Mouse (Mus musculus) embryonic facial prominence, embryonic 14.5 days (tissue): ENCODE measurements at regions not wholly inside any gene's neighbourhood (a gene's known extent, or its start where the extent isn't known, plus 50 kb on each side); places are given as distances from the start of the nearest gene placed in this dataset.

ENCODE experiments used
- ATAC-seq: fragments of 200-750 bp; cut with Nextera tagmentation; 2 replicates; pipeline ENCODE4 v1.8.0; 2017; ENCODE audit warnings: low read depth, moderate number of reproducible peaks, moderate TSS enrichment
- DNase-seq: peaks from one replicate; pipeline ENCODE4 v3.0.0-alpha.2; 2015; ENCODE audit warnings: low spot score
- H3K27ac ChIP-seq: fragments of 300-500 bp; sonication (generic); replicated peaks from 2 replicates; pipeline ENCODE4 v1.5.1; 2014; ENCODE audit warnings: low read depth, mild to moderate bottlenecking, low read length, moderate library complexity
- H3K27me3 ChIP-seq: fragments of 300-500 bp; sonication (generic); replicated peaks from 2 replicates; pipeline ENCODE4 v1.6.1; 2014; ENCODE audit warnings: low read length; ENCODE audit not compliant: control insufficient read depth, insufficient read depth
- H3K36me3 ChIP-seq: fragments of 300-500 bp; sonication (generic); 2 replicates; pipeline ENCODE4 v1.6.1; 2014; ENCODE audit warnings: low read length, mixed read lengths; ENCODE audit not compliant: control insufficient read depth, insufficient read depth
- H3K4me1 ChIP-seq: fragments of 300-500 bp; sonication (generic); 2 replicates; pipeline ENCODE4 v1.6.1; 2014; ENCODE audit warnings: antibody characterized with exemption, low read length; ENCODE audit not compliant: control insufficient read depth, insufficient read depth
- H3K4me2 ChIP-seq: fragments of 300-500 bp; sonication (generic); 2 replicates; pipeline ENCODE4 v1.6.1; 2014; ENCODE audit warnings: low read depth, mild to moderate bottlenecking, low read length, moderate library complexity, mixed read lengths
- H3K4me3 ChIP-seq: fragments of 300-500 bp; sonication (generic); 2 replicates; pipeline ENCODE4 v1.5.1; 2014; ENCODE audit warnings: low read depth, mild to moderate bottlenecking, low read length
- H3K9ac ChIP-seq: fragments of 300-500 bp; sonication (generic); 2 replicates; pipeline ENCODE4 v1.6.1; 2014; ENCODE audit warnings: low read depth, mild to moderate bottlenecking, low read length, moderate library complexity, mixed read lengths
- H3K9me3 ChIP-seq: fragments of 300-500 bp; sonication (generic); 2 replicates; pipeline ENCODE4 v1.6.1; 2016; ENCODE audit warnings: low read length; ENCODE audit not compliant: control insufficient read depth
- WGBS: fragments of 180-500 bp; shearing (Covaris S2); extraction: QIAGEN DNeasy Blood & Tissue Kit; methylation state at CpG from one replicate; pipeline ENCODE4 v1.1.7; 2014; 5-methylcytosine and 5-hydroxymethylcytosine counted together

DNA sequence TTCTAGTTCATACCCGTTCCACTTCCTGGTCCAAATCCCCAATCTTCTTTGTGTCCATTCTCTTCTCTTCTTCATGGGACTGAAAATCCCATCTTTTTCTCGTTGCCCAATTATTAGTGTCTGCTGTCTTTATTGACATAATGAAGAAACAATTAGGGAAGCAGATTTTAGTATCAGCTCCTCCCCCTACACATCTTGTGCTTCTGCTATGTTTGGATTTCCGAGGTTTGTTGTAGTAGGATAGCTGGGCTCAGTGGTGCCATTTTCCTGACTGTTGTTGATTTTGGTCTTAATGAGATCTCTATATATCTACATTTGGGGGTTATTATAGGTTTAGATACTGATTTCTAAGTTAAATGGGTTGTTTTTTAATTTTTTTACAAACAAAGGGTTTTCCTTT is 849.5 kb downstream of the Brinp3 start:
- H3K9ac ChIP-seq = no peak overlapping the region
- 76% methylated on average over 3 of the region's 3 CpGs for WGBS
- H3K9me3 ChIP-seq = no peaks in the 10 kb centered on the region
- ATAC-seq (no peak), DNase-seq (no peak)
- H3K4me3 ChIP-seq = no peak overlapping the region
- no peaks in the 10 kb centered on the region for H3K27me3 ChIP-seq
- no peak overlapping the region for H3K4me2 ChIP-seq
- no peak overlapping the region for H3K27ac ChIP-seq
- H3K36me3 ChIP-seq = no peaks in the 10 kb centered on the region
- H3K4me1 ChIP-seq = no peaks in the 10 kb centered on the region
